Comparison of ENCODE assay signal across 15 mouse cellular contexts in the genomic region with DNA sequence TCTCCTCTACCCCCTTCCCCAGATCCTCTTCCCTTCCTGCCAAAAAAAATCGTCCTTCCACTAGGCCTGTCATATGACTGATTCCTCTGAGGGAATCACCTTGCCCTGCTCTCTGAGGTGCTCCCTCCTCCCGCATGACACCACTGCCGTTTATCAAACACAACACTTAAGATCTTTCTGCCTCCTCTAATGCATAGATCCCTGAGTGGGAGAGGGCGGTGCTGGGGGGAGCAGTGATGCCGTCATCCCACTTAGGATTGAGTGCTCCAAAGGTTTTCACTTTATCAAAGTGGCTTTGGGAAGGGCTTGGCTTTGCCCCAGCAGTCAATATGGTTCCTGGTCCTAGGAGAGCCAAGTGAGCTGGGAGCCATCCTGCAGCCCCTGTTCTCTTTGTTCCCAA.
DNase-seq lines count a peak whose midpoint lies in the region; TF ChIP-seq lines count a peak whose summit lies in the region.
"Had no signal": no experiment of that assay in that cellular context is flagged by ENCODE, and none has a peak within 500 bp of the region (broad histone marks: within the 10 kb centered on the region; RNA-seq: fewer than 3 reads in every experiment).

No protein-coding gene starts in this region.

- no peak for TF ChIP-seq CTCF in gastrocnemius, adult 2 months (IDR thresholded peaks at IDR 0.05)

- H3K4me3 ChIP-seq in gastrocnemius, adult 2 months: no peak overlapping the region
- H3K4me3 ChIP-seq: embryonic facial prominence, embryonic 10.5 days; forebrain, embryonic 13.5 days; heart, embryonic 15.5 days; hindbrain, embryonic 12.5 days had no signal

- intact Hi-C loops in gastrocnemius, adult 2 months (cut with DNase I): no loop called here

- peak overlapping the region; percentile 40; the same call in 1 of the 2 replicates for H3K27ac ChIP-seq in gastrocnemius, adult 2 months
- H3K27ac ChIP-seq: embryonic facial prominence, embryonic 10.5 days; forebrain, embryonic 13.5 days; heart, embryonic 15.5 days; hindbrain, embryonic 12.5 days had no signal

- DNase-seq in gastrocnemius, adult 2 months: no peak
- DNase-seq in gastrocnemius, postnatal 25 days: no peak
- peak; percentile 31 for DNase-seq in heart, postnatal 4 days
- no peak for DNase-seq in heart, adult 8-10 months (ENCODE audit: low spot score)
- peak; percentile 37 for DNase-seq in ES-CJ7 (ENCODE audit: low read depth, low spot score)
- DNase-seq in left cerebral cortex, adult 18-20 months (ENCODE audit: low spot score in 2 of 2): no peak
- DNase-seq in layer of hippocampus, postnatal 10 days (ENCODE audit: low spot score in 2 of 2): no peak
- DNase-seq: adrenal gland, adult 8-10 months; adrenal gland, postnatal 36 days; cerebellum, postnatal 36 days; kidney, adult 8-10 months had no signal

Comparison
In these comparisons a context has a peak if more than half of its experiments do, and no peak if none do; other contexts are left out.
1. DNase-seq: peak in heart, postnatal 4 days (single experiment) and ES-CJ7 (single experiment); none in gastrocnemius, adult 2 months (single experiment), gastrocnemius, postnatal 25 days (single experiment), heart, adult 8-10 months (single experiment), left cerebral cortex, adult 18-20 months (0 of 2) and layer of hippocampus, postnatal 10 days (0 of 2).